Mouse (Mus musculus) heart, embryonic 13.5 days (tissue): ENCODE measurements at regions not wholly inside any gene's neighbourhood (a gene's known extent, or its start where the extent isn't known, plus 50 kb on each side); places are given as distances from the start of the nearest gene placed in this dataset. TPM values are rescaled to one million over a fixed set of nuclear protein-coding genes. Genes with fewer than 3 reads are reported as not detected.
A peak's percentile ranks its signal among the peaks of the same experiment; 100 is the strongest.

Source experiments
- ATAC-seq: fragments of 200-750 bp; cut with Nextera tagmentation; 2 replicates; pipeline ENCODE4 v1.8.0; 2017; ENCODE audit warnings: moderate TSS enrichment; ENCODE audit not compliant: insufficient number of reproducible peaks, low FRiP score, low TSS enrichment; ENCODE audit errors: extremely low read depth
- H3K27ac ChIP-seq: fragments of 300-500 bp; sonication (generic); replicated peaks from 2 replicates; pipeline ENCODE4 v1.5.1; 2015; ENCODE audit warnings: moderate library complexity, mild to moderate bottlenecking, inconsistent platforms
- H3K27me3 ChIP-seq: fragments of 300-500 bp; sonication (generic); replicated peaks from 2 replicates; pipeline ENCODE4 v1.6.1; 2015; ENCODE audit warnings: mild to moderate bottlenecking, inconsistent platforms
- H3K36me3 ChIP-seq: fragments of 300-500 bp; sonication (generic); 2 replicates; pipeline ENCODE4 v1.6.1; 2015; ENCODE audit warnings: mild to moderate bottlenecking, inconsistent platforms
- H3K4me1 ChIP-seq: fragments of 300-500 bp; sonication (generic); 2 replicates; pipeline ENCODE4 v1.6.1; 2015; ENCODE audit warnings: inconsistent platforms
- H3K4me2 ChIP-seq: fragments of 300-500 bp; sonication (generic); 2 replicates; pipeline ENCODE4 v1.6.1; 2015; ENCODE audit warnings: inconsistent platforms, mild to moderate bottlenecking, moderate library complexity
- H3K4me3 ChIP-seq: fragments of 300-500 bp; sonication (generic); 2 replicates; pipeline ENCODE4 v1.5.1; 2015; ENCODE audit warnings: moderate library complexity, mild to moderate bottlenecking, inconsistent platforms
- H3K9ac ChIP-seq: fragments of 300-500 bp; sonication (generic); 2 replicates; pipeline ENCODE4 v1.6.1; 2015; ENCODE audit warnings: inconsistent platforms, mild to moderate bottlenecking, moderate library complexity
- H3K9me3 ChIP-seq: fragments of 300-500 bp; sonication (generic); 2 replicates; pipeline ENCODE4 v1.6.1; 2016; ENCODE audit warnings: inconsistent platforms
- WGBS: fragments of 180-500 bp; shearing (Covaris S2); methylation state at CpG from one replicate; pipeline ENCODE4 v1.1.7; 2015; ENCODE audit warnings: mixed read lengths; 5-methylcytosine and 5-hydroxymethylcytosine counted together
- microRNA-seq: library from miRNA; unstranded; fragments of <30 nt; microRNA quantifications from one replicate; pipeline ENCODE4, GENCODE M21; 2016

DNA sequence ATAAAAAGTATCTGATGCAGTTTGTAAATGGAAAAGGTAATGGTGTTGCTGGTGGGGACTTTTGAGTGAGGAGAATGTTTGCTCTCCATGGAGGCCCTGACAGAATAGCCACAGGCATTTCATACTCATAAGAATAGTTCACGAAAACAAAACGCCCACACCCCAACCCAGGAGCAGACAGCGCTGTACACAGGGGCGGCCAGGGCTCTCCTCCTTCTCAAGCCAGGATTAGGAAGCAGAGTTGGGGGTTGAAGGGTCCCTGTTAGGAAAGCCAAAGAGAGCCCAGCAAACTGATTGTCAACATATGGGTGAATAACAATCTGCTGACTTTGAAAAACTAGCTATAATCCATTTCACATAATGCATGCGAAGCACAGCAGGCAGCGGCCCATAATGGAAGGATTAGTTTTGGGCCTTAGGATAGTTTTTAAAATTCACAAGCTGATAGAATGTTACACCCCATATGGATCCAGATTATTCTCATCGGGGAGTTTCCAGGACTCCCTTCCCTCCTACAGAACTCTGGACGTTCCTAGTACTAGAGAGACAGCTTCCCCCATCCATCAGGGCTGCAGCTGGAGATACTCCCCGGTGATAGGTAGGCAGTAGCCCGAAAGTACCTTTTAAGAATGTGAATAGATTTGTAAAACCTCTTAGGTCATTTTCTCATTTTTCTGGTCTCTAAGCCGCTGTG is 50.6 kb upstream of the Kif2a start:
- peaks cover 15% of the 10 kb centered on the region for H3K4me1 ChIP-seq
- H3K36me3 ChIP-seq = no peaks in the 10 kb centered on the region
- H3K9me3 ChIP-seq = no peaks in the 10 kb centered on the region
- no peak; the same call in 1 of the 2 replicates for ATAC-seq
- H3K27ac ChIP-seq = peak overlapping the region; percentile 48
- H3K27me3 ChIP-seq = no peaks in the 10 kb centered on the region; the same call in 1 of the 2 replicates
- H3K4me3 ChIP-seq = peak overlapping the region; percentile 49
- H3K9ac ChIP-seq = peak overlapping the region; percentile 76
- H3K4me2 ChIP-seq = peak overlapping the region; percentile 77
- WGBS = 34% methylated on average over 11 of the region's 11 CpGs

Small RNA genes in the stretch of these regions (microRNA-seq; reads per million reads assigned to microRNA genes)
- gene Gm22118 = not detected
